Mouse (Mus musculus): ENCODE results near the gene Cnksr1.
A peak's percentile ranks its signal among the peaks of the same experiment; 100 is the strongest.

The Cnksr1 gene

DNA sequence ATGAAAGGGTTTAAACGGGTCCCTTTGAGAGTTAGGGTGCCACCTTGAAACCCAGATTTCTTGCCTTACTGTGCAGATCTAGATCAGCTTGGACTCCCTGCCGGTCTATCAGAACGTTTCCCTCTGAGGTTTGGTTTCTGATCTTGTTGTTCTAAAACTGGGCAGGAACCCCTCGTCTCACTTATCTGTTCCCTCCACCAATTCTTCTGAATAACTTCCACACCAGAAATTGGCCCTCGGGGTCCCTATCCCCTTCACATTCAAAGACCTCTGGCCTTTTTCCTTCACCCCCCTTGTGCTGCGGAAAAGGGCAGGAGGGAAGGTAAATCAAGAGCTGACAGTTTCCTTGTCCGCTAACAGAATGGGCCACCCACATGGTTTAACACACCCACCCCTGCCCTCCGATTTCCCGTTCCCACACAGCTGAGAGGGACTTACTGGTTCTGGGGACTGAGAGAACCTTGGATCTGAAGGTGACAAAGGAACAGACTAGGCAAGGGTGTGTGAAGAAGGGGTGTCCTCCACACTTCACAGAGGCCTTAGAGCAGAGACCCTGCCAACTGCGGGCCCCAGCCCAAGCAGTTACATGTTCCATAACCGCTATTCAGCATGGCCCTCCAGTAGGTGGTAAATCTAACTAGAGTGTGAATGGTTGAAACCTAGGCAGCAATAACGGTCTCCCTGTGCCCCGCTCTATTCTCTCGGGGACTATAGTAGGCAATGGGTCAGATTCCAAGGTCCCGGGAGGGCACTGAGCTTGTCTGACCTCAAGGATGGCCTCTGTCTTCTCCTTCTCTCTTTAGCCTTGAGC, 14.9 kb upstream of the Cnksr1 start:
- no peak for DNase-seq

DNA sequence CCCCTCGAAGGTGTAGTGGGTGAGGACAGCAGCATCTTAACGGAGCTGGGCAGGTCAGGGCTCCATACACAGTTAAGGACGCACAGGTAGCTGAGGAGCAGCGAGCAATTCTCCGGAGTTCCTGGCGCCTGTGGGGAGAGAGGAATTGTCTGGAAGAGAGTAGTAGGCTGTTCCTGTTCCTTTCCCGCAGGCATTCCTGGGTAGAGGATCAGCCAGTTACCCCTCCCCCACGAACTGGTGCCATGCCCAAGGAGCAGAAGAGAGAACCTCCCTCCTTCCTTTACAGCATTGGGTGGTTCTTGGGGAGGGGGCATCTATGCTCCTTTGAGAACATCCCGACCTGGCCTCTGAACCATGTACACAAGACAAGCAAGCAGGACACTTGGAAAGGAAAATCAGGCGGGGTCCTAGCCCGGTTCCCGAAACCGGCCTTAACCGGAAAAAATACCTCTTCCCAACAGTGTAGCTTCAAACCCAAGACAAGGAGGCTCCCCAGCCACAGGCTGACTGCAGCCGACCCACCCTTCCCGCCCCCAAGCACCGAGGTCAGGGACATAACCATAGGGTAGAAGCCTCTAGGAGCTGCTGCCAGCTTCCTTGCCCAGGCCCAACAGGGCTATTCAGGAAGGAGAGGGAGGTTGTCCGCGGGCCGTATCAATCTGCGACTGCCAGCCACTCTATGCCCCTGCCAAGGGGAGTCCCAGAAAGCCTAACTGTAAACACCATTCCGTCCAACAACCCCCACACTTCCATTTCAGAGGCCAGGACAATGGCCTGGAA, 14.1 kb upstream of the Cnksr1 start:
- DNase-seq = no peak

DNA sequence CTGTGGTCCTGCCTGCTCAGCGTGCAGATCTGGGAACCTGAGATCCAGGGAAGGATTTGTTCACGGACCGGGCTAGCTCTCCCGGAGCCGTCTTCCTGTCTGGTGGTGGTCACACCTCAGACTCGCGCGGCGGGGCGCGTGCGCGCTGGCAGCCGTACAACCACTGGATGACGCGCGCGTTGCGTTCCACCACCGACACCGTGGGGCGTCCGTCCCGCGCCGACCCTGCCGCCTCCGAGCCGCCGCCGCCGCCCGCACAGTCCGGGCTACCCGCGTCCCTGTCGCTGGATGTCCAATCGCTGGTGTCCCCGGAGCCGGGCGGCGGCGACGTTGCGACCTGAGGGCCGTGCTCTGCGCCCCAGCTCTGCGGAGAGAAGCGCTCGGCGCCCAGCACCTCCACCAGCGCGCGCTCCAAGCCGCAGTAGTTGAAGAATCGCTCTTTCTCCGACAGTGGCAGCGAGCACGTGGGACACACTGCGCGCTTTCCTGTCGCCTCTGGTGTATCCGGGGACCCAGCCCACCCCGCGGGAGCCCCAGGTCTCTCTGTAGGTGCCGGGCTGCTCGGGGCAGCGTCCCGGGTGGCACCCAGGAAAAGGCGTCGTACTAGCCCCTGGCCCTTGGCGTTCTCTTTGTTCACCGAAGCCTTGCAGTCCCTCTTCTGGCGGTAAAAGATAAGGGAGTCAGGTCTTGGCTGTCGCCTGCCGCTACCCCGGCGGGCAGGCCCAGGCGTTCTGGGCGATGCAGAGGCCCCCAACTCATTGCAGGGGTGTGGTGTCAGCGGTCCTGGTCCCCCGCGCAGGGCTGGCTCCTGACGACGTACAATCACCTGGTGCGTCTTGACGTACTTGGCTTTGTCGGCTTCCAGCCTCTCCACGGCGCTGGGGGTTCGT, 13.3 kb upstream of the Cnksr1 start:
- DNase-seq = no peak

DNA sequence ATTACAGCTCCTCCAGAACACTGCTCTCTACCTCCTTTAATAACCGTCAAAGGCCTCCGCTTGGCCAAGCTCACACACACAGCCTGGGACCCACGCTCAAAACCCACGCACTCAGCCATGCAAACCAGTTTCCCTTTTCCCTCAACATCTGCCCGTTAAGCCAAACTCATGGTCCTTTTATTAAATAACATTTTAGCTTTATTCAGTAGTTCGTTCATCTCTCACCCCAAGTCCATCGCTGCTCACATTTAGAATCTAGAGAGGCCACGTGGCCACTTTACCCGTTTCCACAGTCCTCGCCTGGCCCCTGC, 12.7 kb upstream of the Cnksr1 start:
- DNase-seq = no peak

DNA sequence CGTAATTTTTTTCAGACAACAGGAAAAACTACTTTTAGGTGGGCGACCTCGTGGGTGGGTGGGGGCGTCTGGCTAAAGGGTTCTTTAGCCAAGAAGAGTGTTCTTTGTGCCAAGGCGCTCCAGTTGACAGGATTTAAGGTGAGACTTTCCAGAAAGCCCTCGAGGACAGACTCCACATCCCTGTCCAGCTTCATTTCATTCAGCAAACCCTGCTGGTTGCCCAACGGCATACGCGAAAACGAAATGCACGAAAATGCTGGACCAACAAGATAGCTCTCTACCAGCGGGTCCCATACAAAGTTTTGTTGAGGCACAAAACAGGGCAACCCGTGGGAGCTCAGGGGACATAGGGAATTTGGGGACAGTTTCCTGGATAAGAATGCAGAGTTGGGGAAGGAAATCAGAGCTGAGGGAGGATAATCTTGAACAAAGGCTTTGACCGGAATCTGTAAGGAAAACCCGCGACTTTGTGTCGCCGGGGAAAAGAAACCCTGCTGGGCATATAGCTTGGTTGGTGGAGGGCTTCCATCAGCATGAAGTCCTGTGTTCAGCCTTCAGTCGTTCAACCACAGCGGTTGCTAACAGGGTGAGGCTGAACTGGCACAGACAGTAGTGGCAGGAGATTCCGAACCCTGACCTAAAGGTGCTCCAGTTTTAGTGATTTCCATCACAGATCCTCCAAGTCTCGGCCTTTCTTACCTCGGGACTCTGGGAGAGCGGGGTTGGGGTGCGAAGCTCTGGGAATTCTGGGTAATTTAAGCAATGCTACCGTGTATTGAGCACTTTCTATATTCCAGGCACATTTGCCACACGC, 12.1 kb upstream of the Cnksr1 start:
- no peak for DNase-seq

DNA sequence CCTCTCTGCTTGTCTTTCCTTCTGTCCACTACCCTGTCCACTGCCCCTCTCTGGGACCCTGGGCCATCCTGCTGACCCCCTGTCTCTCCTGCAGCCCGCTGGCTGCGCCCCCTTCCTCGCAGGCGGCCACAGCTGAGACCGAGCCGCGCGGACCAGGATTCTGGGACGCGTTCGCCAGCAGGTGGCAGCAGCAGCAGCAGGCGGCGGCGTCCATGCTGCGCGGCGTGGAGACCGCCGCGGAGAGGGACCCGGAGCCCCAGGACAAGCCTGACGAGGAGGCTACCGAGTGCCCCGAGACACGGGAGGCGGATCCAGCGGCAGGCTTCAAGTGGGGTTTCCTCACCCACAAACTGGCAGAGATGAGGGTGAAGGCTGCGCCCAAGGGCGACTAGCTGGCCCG, 11.5 kb upstream of the Cnksr1 start:
- DNase-seq = peak; percentile 38

DNA sequence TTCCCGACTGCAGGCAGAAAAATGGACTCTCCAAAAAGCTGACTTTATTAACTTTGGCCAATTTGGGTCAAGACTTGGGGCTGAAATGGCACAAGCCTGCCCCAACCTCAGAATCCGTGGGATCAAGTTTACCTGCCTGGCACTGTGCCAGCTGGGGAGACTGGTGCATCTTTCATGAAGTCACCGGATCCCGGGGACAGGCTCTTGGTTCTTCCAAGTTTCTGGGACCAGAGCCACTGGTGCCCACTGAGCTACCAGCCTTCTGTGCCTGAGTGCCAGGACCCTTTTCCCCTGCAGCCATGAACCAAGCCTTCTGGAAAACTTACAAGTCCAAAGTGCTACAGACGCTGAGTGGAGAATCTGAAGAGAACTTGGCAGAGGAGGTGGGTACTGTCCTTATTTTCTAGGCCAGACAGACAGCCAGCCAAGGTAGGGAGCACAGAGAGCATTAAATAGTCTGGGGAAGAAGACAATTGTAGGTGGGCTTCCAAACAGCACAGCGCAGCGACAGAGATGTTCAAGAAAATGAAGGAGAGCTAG, 8.6 kb upstream of the Cnksr1 start, which contains the start of gene Gm30191:
TSS of gene Gm30191 (plus strand) at position 217 of the 540 bp plus-strand sequence.
- DNase-seq = peak; percentile 26

DNA sequence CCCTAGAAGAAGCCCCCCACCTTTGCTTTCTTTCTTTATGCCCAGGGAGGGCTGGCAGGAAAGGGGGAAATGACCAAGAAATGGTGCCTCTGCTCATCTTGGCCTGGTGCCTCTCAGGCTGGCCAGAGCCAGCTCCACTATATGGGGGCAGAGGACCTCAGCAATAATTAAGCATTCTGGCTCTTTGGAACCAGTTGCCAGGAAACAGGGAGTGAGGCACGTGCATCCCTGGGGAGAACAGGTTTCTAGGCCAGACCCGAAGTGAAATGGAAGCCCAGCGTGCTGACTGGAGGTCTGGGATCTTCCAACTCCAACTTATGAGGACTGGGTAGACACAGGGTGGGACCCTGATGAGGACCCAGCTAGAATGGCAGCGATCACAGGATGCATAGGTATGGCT, 8.1 kb upstream of the Cnksr1 start:
- peak; percentile 37 for DNase-seq

DNA sequence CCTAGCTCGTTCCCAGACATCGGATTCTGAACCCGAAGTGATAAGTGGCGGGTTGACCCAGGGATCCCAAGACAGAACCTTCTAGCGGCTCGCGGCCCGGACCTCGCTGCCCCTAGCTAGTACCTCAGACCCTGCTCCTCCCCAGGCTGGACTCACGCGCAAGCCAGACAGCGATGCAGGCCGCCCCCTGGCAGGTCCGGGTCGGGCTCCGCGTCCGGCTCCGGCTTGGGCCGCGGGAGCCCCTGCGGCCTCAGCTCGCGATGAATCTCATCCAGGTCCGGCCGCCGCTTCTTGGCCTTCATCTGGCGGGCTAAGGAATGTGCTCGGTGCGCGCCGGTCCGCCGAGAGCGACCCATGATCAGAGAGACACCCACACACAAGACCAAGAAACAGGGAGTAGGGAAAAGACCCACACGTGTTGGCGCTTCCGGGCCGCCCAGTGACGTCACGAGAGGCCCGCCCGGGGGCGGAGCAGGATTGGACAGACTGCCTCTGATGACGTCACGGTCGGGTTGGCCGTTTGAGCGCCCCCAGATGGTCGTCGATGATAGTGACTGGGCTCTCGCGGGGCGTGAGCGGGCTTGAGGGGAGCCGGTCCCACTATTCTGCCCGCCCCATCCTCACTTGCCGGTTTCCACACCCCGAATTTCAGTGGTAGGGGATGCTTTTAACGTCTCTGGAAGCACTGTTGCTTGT, 7.1 kb upstream of the Cnksr1 start, which contains the start of gene Zfp593:
TSS of gene Zfp593 (minus strand) at position 445 of the 696 bp plus-strand sequence.
- peak; percentile 95 for DNase-seq

DNA sequence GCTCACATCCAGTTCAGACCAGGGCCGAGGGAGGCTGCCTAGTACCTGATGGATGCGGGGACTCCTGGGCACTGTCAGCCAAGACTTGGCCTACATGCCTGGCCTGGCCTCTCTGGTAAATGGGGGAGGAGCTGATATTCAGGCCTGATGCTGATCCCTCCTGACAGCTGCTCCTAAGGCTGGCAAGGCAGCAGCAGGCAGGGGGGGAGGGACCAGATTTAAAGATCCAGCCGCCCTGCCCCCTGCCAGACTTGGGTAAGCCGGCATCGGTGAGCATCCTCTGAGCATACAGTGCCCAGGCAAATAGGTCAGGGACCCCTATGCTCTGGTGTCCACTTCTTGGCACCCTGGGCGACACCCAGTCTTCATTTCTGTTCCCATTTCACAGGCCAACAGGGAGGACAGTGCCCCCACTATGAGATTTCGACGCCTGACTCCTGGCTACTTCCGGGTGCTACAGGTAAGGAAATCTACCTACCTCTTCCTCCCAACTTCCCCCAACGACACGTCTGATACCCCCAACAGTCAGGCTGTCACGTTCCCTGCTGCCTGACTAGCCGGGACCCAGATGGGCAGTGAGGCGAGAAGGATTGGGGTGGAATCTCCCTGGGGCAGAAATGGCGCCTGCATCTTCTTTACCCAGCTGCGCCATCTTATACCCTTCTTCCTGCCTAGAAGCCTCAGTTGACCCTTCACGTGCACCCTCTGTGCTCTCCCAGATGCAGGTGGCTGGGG, 5.5 kb upstream of the Cnksr1 start, which contains the start of gene E130218I03Rik:
TSS of gene E130218I03Rik (plus strand) at position 147 of the 735 bp plus-strand sequence.
- peak; percentile 16 for DNase-seq

DNA sequence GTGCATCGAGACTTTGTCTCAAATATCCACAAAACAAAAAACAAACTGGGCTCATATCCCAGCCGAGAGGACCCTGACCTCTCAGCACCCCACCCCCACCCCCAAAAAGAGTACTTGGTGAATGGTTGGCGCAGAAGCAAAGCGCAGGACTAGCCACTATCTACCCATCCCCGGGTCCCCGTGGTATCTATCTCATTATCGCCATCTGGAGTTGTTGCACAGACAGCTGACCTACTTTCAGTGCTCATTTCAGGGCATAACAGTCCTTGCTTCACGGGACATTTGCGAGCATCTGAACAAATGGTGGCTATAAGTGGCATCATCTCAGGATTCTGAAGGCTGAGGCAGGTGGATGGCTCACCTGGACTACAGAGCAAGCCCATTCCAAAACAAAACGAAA, 487 bp upstream of the Cnksr1 start:
- DNase-seq = peak; percentile 36

DNA sequence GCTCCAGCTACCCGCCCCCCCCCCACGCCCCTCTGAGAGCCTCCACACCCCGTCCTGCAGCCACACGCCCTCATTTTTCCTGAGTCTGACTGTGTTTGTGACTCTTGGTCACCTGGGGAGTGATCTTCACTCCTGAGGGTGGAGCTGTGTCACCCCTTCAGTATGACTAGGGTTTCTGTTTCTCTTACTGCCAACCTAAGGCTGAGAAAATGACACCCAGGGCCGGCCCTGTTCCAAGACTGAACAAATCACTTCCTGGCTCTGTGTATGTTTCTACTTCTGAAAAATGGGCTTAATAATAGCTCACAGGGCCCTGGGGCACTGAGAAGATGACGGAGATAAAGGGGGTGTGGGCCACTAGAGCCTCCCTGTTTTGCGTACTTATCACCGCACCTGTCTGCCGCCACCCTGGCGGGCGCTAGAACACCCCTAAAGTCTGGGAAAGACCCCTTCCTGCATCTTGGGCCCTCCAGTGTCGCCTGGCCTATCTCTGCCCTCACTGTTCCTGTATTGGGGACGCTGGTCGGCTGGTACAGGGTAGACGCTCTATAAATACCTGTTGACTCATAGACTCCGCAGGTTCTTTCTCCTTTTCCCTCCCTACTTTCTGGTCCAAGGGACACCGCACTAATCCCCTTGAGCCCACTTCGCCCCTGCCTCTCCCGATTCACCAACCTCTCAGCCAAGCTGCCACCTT, 469 bp downstream of the Cnksr1 start:
- DNase-seq = peak; percentile 14

DNA sequence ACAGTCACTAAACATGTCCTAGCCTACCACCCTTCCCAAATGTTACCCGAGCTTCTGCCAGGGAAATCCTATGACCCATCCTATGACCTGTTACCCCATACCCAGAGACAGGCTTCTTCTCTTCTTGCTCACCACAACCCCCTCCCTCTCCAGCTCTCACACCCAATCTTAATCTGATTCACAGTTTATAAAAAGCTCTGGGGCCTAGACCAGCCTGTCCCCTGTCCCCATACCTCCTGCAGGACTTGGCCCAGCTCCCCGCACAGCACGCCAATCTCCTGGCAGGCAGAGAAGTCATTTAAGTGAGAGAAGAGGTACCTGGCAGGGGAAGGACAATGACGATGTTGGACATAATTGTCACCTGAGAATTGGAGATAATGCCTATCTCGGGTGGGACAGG, 3.3 kb downstream of the Cnksr1 start:
- DNase-seq = no peak

DNA sequence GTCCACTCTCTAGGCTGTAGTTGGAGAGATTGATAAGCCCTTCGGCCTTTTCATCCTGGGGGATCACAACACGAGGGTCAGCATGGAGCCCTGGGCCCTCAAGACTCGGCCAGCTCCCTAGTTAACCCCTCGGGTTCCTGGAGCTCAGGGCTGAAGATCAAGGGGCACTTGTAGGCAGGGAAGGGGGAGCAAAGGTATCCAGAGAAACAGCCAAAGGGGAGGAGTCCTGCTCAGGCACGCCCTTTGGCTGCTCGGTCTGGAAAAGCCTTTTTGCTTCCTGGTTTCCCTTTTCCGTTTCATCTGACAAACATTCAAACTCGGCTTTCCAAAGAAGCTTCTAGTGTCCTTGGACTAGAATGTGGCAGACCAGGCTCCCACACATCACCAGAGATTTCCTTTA, 7.8 kb downstream of the Cnksr1 start:
- no peak for DNase-seq

DNA sequence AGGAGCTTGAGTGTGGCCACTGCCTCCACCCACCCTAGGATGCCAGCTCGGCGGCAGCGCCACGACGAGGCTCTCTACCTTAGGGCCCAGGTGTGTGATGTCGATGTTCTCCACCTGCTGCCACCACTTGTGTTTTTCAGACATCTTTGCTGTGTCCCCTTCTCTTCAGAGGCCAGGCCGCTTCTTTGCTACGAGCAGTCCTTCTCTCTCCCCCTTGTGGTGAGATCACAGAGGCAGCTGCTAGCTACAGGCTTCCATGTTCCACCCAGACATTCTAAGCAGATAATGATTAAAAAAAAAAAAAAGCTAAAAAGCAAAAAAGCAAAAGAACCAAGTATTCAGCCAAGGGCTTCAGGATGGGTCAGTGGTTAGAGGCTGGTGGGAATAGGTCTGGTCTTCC, 11.0 kb downstream of the Cnksr1 start, which contains the start of gene Catsper4:
TSS of gene Catsper4 (minus strand) at position 190 of the 400 bp plus-strand sequence.
- no peak for DNase-seq

DNA sequence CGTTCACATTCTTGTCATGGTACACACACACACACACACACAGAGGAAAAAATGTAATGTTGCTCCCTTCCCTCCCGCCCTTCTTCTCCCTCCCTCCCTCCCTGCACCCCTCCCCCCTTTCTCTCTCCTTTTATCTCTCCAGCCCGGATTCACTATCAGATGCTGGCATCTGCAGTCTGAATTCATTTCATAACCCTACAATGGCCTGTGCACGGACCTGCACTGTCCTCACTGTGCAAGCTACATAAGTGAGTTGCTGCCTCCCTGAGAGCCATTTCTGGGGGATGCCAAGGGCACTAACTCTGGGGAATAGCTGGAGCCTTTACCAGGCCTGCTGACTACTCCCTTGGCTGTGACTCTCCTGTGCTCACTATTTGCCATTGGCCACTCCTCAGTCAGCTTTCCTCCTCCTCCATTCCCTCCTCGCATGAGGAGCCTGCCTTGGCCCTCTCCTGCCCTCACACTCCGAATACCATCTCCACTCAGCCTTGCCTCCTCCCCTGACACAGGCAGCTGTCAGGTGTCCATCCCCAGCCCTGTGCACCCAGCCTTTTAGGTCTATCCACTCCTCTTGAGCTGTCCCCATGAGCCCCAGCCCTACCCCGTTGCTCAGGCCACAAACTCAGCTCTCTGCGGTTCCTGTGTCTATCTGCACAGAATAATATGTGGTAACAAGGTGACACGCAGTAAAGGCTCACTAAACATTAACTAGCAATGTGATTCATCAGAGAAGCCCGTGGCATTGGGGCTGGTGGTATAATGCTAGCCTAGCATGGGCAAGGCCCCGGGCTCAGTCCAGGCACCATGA, 15.2 kb downstream of the Cnksr1 start:
- DNase-seq = no peak

DNA sequence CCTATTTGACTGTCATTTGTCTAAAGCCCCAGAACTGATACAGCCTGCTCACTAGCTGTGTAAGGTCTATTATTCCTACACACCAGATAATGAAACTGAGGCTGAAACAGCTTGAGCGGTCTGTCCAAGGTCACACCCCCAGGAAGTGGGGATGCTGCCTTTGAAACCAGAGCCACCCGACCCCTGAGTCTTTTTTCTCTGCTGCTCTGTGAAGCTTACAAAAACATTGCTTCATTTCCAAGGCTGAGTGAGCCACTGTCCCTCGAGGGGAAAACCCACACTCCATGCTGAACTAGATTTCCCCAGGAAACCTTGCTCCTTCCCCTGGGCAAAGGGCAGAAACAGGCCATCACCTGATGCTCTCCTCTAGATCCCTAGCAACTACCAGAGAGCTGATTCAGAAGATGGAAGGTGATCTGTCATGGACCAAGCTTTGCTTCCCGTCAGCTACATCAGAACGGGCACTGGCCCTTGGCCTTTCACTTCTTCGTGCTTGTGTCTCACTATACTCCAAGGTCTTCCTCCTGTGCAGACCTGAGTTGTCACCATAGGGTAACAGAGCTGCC, 31.6 kb downstream of the Cnksr1 start:
- DNase-seq = no peak

DNA sequence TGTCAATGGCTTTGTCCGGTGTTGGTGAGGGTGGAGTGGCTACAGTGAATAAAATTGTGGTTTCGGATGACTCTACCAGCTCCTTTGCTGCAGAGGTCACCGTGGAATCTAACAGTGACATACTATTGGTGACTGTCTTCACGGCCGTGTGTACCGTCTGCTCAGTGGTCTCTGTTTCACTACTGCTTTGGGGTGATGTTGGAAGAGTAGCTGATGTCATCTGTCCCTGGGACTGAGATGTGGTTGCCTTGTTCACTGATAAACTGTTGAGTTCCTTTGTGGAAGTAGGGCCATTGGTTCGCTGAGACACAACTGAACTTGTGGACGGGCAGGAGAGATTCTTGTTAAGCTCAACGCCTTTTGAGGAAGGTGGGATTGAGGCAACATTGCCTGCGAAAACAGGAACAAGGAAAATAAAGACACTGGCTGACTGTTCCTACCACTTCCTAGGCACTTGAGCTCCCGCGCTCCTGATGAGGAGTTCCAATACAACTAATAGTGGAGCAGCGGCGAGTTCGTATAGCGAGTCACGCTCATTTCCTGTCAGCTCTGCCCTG, 34.8 kb downstream of the Cnksr1 start:
- DNase-seq = no peak

Data from cerebellum, adult 9-10 months (tissue).